Mouse (Mus musculus) midbrain, postnatal 0 days (tissue): Measurements from ENCODE around the gene Ccdc153. TPM values are rescaled to one million over a fixed set of nuclear protein-coding genes. Genes with fewer than 3 reads are reported as not detected.
A peak's percentile ranks its signal among the peaks of the same experiment; 100 is the strongest.

Experiments used
- ATAC-seq: fragments of 200-750 bp; cut with Nextera tagmentation; 2 replicates; pipeline ENCODE4 v1.8.0; 2017; ENCODE audit warnings: moderate number of reproducible peaks, mild to moderate bottlenecking, moderate TSS enrichment, moderate library complexity; ENCODE audit not compliant: low FRiP score
- DNase-seq: peaks from one replicate; pipeline ENCODE4 v3.0.0-alpha.2; 2015; ENCODE audit warnings: low spot score
- H3K27ac ChIP-seq: fragments of 300-500 bp; sonication (generic); 2 replicates; pipeline ENCODE4 v1.5.1; 2014; ENCODE audit warnings: low read depth, mild to moderate bottlenecking, low read length, mixed read lengths
- H3K27me3 ChIP-seq: fragments of 300-500 bp; sonication (generic); 2 replicates; pipeline ENCODE4 v1.6.1; 2014; ENCODE audit warnings: low read length, control low read depth, mixed read lengths; ENCODE audit not compliant: insufficient read depth
- H3K36me3 ChIP-seq: fragments of 300-500 bp; sonication (generic); 2 replicates; pipeline ENCODE4 v1.6.1; 2014; ENCODE audit warnings: low read length, control low read depth, mixed read lengths; ENCODE audit not compliant: insufficient read depth
- H3K4me1 ChIP-seq: fragments of 300-500 bp; sonication (generic); 2 replicates; pipeline ENCODE4 v1.6.1; 2014; ENCODE audit warnings: mild to moderate bottlenecking, control low read depth, antibody characterized with exemption, low read length, mixed read lengths; ENCODE audit not compliant: insufficient read depth
- H3K4me2 ChIP-seq: fragments of 300-500 bp; sonication (generic); 2 replicates; pipeline ENCODE4 v1.6.1; 2014; ENCODE audit warnings: low read depth, mild to moderate bottlenecking, low read length, mixed read lengths; ENCODE audit not compliant: poor library complexity, severe bottlenecking
- H3K4me3 ChIP-seq: fragments of 300-500 bp; sonication (generic); 2 replicates; pipeline ENCODE4 v1.5.1; 2014; ENCODE audit warnings: low read depth, mild to moderate bottlenecking, low read length, moderate library complexity
- H3K9ac ChIP-seq: fragments of 300-500 bp; sonication (generic); replicated peaks from 2 replicates; pipeline ENCODE4 v1.6.1; 2014; ENCODE audit warnings: mild to moderate bottlenecking, low read length, moderate library complexity, mixed read lengths; ENCODE audit not compliant: poor library complexity, severe bottlenecking
- H3K9me3 ChIP-seq: fragments of 300-500 bp; sonication (generic); 2 replicates; pipeline ENCODE4 v1.6.1; 2016; ENCODE audit warnings: low read length, control low read depth
- CTCF ChIP-seq: IDR thresholded peaks from 2 replicates; pipeline ENCODE4 v1.5.1; 2016; ENCODE audit warnings: antibody characterized with exemption, mild to moderate bottlenecking
- WGBS: fragments of 180-500 bp; shearing (Covaris S2); extraction: QIAGEN DNeasy Blood & Tissue Kit; methylation state at CpG from one replicate; pipeline ENCODE4 v1.1.7; 2014; 5-methylcytosine and 5-hydroxymethylcytosine counted together
- polyA plus RNA-seq: library from polyadenylated mRNA; unstranded; fragments of >200 nt; fragmentation: Nextera tagmentation; extraction: Ambion mirVana; gene quantifications from 2 replicates; pipeline ENCODE4 v1.2.1, GENCODE M21; 2015
- total RNA-seq: library from RNA; depleted of rRNA; stranded (reverse); fragments of >200 nt; gene quantifications from 2 replicates; pipeline ENCODE4 v1.2.3, GENCODE M21; 2014; rRNA removed

The Ccdc153 gene
- total and polyA plus RNA-seq, 2 experiments from 2014 or later, result 2.7 to 6.1 TPM

- Histone ChIP-seq H3K4me2 (peak overlapping the region; percentile 94), H3K4me1 (peaks cover 8% of the 10 kb centered on the region; the same call in 1 of the 2 replicates), H3K27ac (peak overlapping the region; percentile 82; the same call in 1 of the 2 replicates), H3K9me3 (no peaks in the 10 kb centered on the region), H3K27me3 (no peaks in the 10 kb centered on the region), H3K9ac (peak overlapping the region; percentile 87), H3K4me3 (peak overlapping the region; percentile 90), H3K36me3 (peaks cover 9% of the 10 kb centered on the region; the same call in 1 of the 2 replicates)
- 8% methylated on average over 11 of the region's 11 CpGs for WGBS
- ATAC-seq, result no peak
- TF ChIP-seq CTCF, result no peak
- peak; percentile 20 for DNase-seq
Observed at GRCm38 (mm10) chr9:44288959-44289291, 48.4 kb downstream of the Ccdc153 start.

GRCm38 (mm10) chr9:44292490-44292889, 52.0 kb downstream of the Ccdc153 start:
- H3K36me3 ChIP-seq, result peaks cover 34% of the 10 kb centered on the region
- peak; percentile 76 for TF ChIP-seq CTCF

More at GRCm38 (mm10) chr9:44292490-44292889, 52.0 kb downstream of the Ccdc153 start:
- H3K9ac ChIP-seq, result no peak overlapping the region
- H3K9me3 ChIP-seq, result no peaks in the 10 kb centered on the region
- no peaks in the 10 kb centered on the region for H3K27me3 ChIP-seq
- H3K4me1 ChIP-seq, result peaks cover 5% of the 10 kb centered on the region; the same call in 1 of the 2 replicates
- no peak overlapping the region for H3K27ac ChIP-seq
- peak; percentile 69 for DNase-seq
- no peak for ATAC-seq
- no peak overlapping the region for H3K4me3 ChIP-seq
- 72% methylated on average over 3 of the region's 3 CpGs for whole genome bisulfite sequencing
- no peak overlapping the region for H3K4me2 ChIP-seq

Other genes with a start within 250 kb of the Ccdc153 start
- gene Thy1, start 197.3 kb upstream of the Ccdc153 start, total RNA-seq, result 52.8 and 98.0 TPM in 2 replicates
- gene Thy1, start 197.3 kb upstream of the Ccdc153 start, polyA plus RNA-seq, result 24.7 and 28.8 TPM in 2 replicates
- 7.5 and 8.0 TPM in 2 replicates for gene Usp2, start 173.7 kb upstream of the Ccdc153 start, total RNA-seq
- gene Usp2, start 173.7 kb upstream of the Ccdc153 start, polyA plus RNA-seq, result 14.5 and 15.1 TPM in 2 replicates
- 0.19 and 2.8 TPM in 2 replicates for gene Mfrp, start 138.9 kb upstream of the Ccdc153 start, total RNA-seq
- gene Mfrp, start 138.9 kb upstream of the Ccdc153 start, polyA plus RNA-seq, result 0.05 TPM in 1 of 2 replicates, not detected in the other
- gene C1qtnf5, start 133.4 kb upstream of the Ccdc153 start, total RNA-seq, result 16.6 and 29.0 TPM in 2 replicates
- 9.9 and 10.7 TPM in 2 replicates for gene C1qtnf5, start 133.4 kb upstream of the Ccdc153 start, polyA plus RNA-seq
- not detected in 2 replicates for gene Gm49380, start 127.2 kb upstream of the Ccdc153 start, total RNA-seq
- 0.07 and 0.27 TPM in 2 replicates for gene Gm49380, start 127.2 kb upstream of the Ccdc153 start, polyA plus RNA-seq
- 13.0 and 15.0 TPM in 2 replicates for gene Rnf26, start 127.2 kb upstream of the Ccdc153 start, total RNA-seq
- gene Rnf26, start 127.2 kb upstream of the Ccdc153 start, polyA plus RNA-seq, result 33.4 and 34.1 TPM in 2 replicates
- gene Mcam, start 106.2 kb upstream of the Ccdc153 start, total RNA-seq, result 14.6 and 19.9 TPM in 2 replicates
- gene Mcam, start 106.2 kb upstream of the Ccdc153 start, polyA plus RNA-seq, result 4.4 TPM in 2 replicates
- gene Cbl, start 6.6 kb upstream of the Ccdc153 start, total RNA-seq, result 32.1 and 43.9 TPM in 2 replicates
- 14.7 and 17.3 TPM in 2 replicates for gene Cbl, start 6.6 kb upstream of the Ccdc153 start, polyA plus RNA-seq
- 0.27 TPM in 1 of 2 replicates, not detected in the other for gene Pdzd3, start 10.8 kb downstream of the Ccdc153 start, total RNA-seq
- gene Pdzd3, start 10.8 kb downstream of the Ccdc153 start, polyA plus RNA-seq, result 0.58 and 0.63 TPM in 2 replicates
- 4.2 and 6.2 TPM in 2 replicates for gene Nlrx1, start 27.9 kb downstream of the Ccdc153 start, total RNA-seq
- 6.0 and 6.9 TPM in 2 replicates for gene Nlrx1, start 27.9 kb downstream of the Ccdc153 start, polyA plus RNA-seq
- gene Abcg4, start 47.9 kb downstream of the Ccdc153 start, total RNA-seq, result 60.0 and 65.8 TPM in 2 replicates
- gene Abcg4, start 47.9 kb downstream of the Ccdc153 start, polyA plus RNA-seq, result 27.9 and 28.2 TPM in 2 replicates
- 21.8 and 25.3 TPM in 2 replicates for gene Hinfp, start 65.0 kb downstream of the Ccdc153 start, total RNA-seq
- gene Hinfp, start 65.0 kb downstream of the Ccdc153 start, polyA plus RNA-seq, result 15.2 and 15.4 TPM in 2 replicates
- 48.9 and 57.1 TPM in 2 replicates for gene C2cd2l, start 79.6 kb downstream of the Ccdc153 start, total RNA-seq
- gene C2cd2l, start 79.6 kb downstream of the Ccdc153 start, polyA plus RNA-seq, result 22.6 and 23.6 TPM in 2 replicates
- gene Dpagt1, start 85.3 kb downstream of the Ccdc153 start, total RNA-seq, result 23.2 and 27.2 TPM in 2 replicates
- 33.6 and 34.1 TPM in 2 replicates for gene Dpagt1, start 85.3 kb downstream of the Ccdc153 start, polyA plus RNA-seq
- gene H2afx, start 94.0 kb downstream of the Ccdc153 start, total RNA-seq, result 91.7 and 145 TPM in 2 replicates
- 112 and 119 TPM in 2 replicates for gene H2afx, start 94.0 kb downstream of the Ccdc153 start, polyA plus RNA-seq
- gene Hmbs, start 103.6 kb downstream of the Ccdc153 start, total RNA-seq, result 30.1 and 31.7 TPM in 2 replicates
- 55.5 and 56.9 TPM in 2 replicates for gene Hmbs, start 103.6 kb downstream of the Ccdc153 start, polyA plus RNA-seq
- 41.5 and 42.6 TPM in 2 replicates for gene Vps11, start 121.0 kb downstream of the Ccdc153 start, total RNA-seq
- 41.5 and 43.3 TPM in 2 replicates for gene Vps11, start 121.0 kb downstream of the Ccdc153 start, polyA plus RNA-seq
- gene Hyou1, start 138.8 kb downstream of the Ccdc153 start, total RNA-seq, result 64.7 and 78.8 TPM in 2 replicates
- 16.9 and 18.5 TPM in 2 replicates for gene Hyou1, start 138.8 kb downstream of the Ccdc153 start, polyA plus RNA-seq
- gene Slc37a4, start 156.2 kb downstream of the Ccdc153 start, total RNA-seq, result 70.7 and 99.6 TPM in 2 replicates
- 35.9 and 42.2 TPM in 2 replicates for gene Slc37a4, start 156.2 kb downstream of the Ccdc153 start, polyA plus RNA-seq
- 298 and 395 TPM in 2 replicates for gene Rps25, start 166.5 kb downstream of the Ccdc153 start, total RNA-seq
- gene Rps25, start 166.5 kb downstream of the Ccdc153 start, polyA plus RNA-seq, result 1,596 and 1,621 TPM in 2 replicates
- gene Trappc4, start 166.9 kb downstream of the Ccdc153 start, total RNA-seq, result 149 and 166 TPM in 2 replicates
- 326 and 327 TPM in 2 replicates for gene Trappc4, start 166.9 kb downstream of the Ccdc153 start, polyA plus RNA-seq
- 20.0 and 23.2 TPM in 2 replicates for gene Ccdc84, start 177.9 kb downstream of the Ccdc153 start, total RNA-seq
- gene Ccdc84, start 177.9 kb downstream of the Ccdc153 start, polyA plus RNA-seq, result 30.2 and 36.1 TPM in 2 replicates
- not detected in 2 replicates for gene Foxr1, start 200.5 kb downstream of the Ccdc153 start, total RNA-seq
- not detected in 2 replicates for gene Foxr1, start 200.5 kb downstream of the Ccdc153 start, polyA plus RNA-seq
- gene Upk2, start 214.3 kb downstream of the Ccdc153 start, total RNA-seq, result not detected in 2 replicates
- gene Upk2, start 214.3 kb downstream of the Ccdc153 start, polyA plus RNA-seq, result not detected in 2 replicates
- 42.1 and 61.1 TPM in 2 replicates for gene Bcl9l, start 242.1 kb downstream of the Ccdc153 start, total RNA-seq
- gene Bcl9l, start 242.1 kb downstream of the Ccdc153 start, polyA plus RNA-seq, result 10.0 and 10.4 TPM in 2 replicates